Mouse (Mus musculus) mouse embryonic stem cell (cell line): ENCODE results near the gene Mup8.
"Not testable (repeated sequence)": the region's sequence is repeated elsewhere in the genome, so short reads cannot be mapped to it uniquely, and the experiment has no call there.

Experiments used
- in situ Hi-C, 2 experiments: fragments of 300-500 bp; cut with MboI; formaldehyde crosslinking; loops; 1 replicate in 1 of 2; 3 replicates in 1 of 2; pipeline ENCODE4 v1.14.3; 2019 to 2020; ENCODE audit warnings: low sequenced_read_pairs in 2 of 2, low pct_unique_long_range_greater_than_20kb in 1 of 2, mixed read lengths in 1 of 2; ENCODE audit not compliant: unreplicated experiment in 1 of 2

Gene Mup8

DNA sequence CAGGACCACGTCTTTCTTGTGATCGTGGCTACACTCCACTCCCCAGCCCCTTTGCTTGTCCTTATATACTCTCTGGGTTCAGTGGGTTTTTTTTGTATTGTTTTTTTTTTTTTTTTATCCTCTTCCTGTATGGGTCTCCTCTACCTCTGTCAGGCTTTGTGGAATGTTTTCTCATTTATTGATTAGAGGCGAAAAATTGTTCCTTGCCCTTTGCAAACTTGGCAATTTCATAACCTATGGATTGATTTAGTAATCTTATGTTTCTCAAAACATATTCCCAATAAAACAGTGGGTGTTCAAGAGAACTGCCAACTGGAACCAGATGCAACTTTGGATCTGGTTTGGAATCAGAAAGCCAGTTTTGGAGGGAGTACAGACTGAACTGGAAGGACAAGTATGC, at the start of gene Mup8:
Gene Mup8 (minus strand): TSS at position 101 of the 400 bp plus-strand sequence.
- in situ Hi-C loops = not testable (repeated sequence)

DNA sequence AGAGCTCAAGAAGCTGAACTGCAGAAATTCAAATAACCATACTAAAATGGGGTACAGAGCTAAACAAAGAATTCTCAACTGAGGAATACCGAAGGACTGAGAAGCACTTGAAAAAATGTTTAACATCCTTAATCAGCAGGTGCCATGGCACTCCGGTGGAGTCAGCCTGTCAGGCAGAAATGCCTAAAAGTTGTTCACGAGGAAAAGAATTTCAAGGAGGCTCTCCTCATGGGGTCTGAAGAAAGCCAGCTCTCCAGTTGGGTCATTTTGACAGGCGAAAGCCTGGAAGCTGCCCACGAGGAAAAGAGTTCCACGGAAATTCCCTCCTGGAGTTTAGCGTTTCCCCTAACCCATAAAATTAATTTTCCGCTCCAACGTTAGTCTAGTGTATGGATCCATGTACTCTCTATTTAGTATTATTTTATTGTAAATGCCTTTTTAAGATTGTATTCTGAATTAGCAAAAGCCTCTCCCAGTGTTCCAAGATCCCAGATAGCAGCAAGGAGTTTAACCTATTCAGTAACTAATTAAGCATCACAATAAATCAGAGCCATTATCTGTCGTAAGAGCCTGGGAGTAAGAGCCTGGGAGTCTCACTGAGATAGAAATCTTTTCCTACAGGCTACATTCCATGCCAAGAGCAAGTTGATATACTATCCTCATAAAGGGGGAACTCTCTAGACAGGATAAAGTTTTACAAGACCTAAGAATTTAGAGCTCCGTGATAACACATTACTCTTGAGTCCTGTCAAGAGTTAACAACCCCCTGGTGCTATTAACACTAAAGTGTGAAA, 43.8 kb upstream of the Mup8 start:
- in situ Hi-C loops = not testable (repeated sequence)

- in situ Hi-C loops = not testable (repeated sequence)
Observed at GRCm38 (mm10) chr4:60262706-60263105, 40.3 kb upstream of the Mup8 start.
